Mouse (Mus musculus): ENCODE results near the gene Rgs6.

DNA sequence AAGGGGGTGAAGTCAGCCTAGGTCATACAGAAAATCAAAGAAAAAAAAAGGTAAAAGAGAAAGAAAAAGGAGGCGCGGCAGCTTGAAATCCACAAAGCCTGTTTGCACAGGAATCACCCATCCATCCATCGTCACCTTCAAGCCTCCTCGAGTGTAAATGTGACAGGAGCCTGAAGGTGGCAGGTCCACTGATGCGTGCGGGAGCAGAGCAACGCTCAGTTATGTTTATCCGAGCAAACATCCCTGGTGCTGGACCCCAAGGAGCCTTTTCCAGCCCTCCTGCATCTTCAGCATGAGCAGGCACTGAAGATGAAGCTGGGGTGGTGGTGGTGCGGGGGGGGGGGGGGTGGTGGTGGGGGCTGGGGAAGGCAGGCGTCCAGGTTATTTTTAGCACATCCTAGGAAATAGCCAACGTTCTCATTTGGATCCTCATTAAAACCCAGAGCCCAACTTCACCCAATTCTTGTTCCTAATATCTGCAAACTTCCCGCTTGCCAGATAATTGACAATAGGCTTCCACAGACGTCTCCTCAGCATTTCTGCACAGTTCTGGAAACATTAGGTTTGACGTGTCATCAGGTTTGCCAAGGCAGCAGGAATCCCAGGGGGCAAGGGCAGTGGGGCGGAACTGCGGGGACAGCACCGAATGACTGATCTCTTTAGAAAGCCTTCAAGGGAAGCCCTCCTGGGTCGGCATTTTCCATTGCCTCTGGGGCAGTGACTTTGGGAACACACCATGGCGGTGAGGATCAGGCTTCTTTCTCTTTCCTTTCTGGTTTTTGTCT, 946 bp downstream of the Rgs6 start:
- TF ChIP-seq POLR2A (IDR thresholded peaks at IDR 0.05; ENCODE audit: borderline replicate concordance, extremely low read depth, insufficient read depth, insufficient read length, poor library complexity, severe bottlenecking) (no peak), CTCF (IDR thresholded peaks at IDR 0.05; ENCODE audit: borderline replicate concordance, extremely low read depth, insufficient read depth, insufficient read length) (no peak)

All from brain, embryonic 14.5 days (tissue).